Mouse (Mus musculus): Measurements from ENCODE around the gene Acadl.

DNA sequence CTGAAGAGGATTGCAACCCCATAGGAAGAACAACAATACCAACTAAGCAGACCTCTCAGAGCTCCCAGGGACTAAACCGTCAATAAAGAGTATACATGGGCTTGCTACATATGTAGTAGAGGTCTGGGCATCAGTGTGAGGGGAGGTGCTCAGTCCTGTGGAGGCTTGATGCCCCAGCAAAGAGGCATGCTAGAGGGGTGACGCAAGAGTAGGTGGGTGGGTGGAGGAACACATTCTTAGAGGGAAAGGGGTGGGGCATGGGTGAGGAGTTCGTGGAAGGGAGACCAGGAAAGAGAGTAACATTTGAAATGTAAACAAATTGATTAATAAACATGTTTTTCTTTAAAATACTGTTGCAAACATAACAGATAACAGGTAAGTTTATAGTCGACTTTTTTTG is 82.0 kb downstream of the Acadl start:
- TF ChIP-seq CTCF (IDR thresholded peaks at IDR 0.05) (no peak), EP300 (IDR thresholded peaks at IDR 0.05) (no peak)

Data from lung, postnatal 0 days (tissue).